Mouse (Mus musculus) kidney, adult 2 months (tissue): ENCODE measurements around the gene 2310022A10Rik.

Experiments
- CTCF ChIP-seq: fragments of 200-500 bp; conservative IDR thresholded peaks from 2 replicates; pipeline ENCODE4 v1.5.1; 2011; ENCODE audit warnings: low read depth, mild to moderate bottlenecking, control low read depth, low read length, moderate library complexity, mixed read lengths; ENCODE audit not compliant: insufficient read depth, insufficient read length
- POLR2A ChIP-seq: fragments of 200-500 bp; IDR thresholded peaks from one replicate; pipeline ENCODE4 v1.6.1; 2011; ENCODE audit warnings: low read depth, low read length, control low read depth

DNA sequence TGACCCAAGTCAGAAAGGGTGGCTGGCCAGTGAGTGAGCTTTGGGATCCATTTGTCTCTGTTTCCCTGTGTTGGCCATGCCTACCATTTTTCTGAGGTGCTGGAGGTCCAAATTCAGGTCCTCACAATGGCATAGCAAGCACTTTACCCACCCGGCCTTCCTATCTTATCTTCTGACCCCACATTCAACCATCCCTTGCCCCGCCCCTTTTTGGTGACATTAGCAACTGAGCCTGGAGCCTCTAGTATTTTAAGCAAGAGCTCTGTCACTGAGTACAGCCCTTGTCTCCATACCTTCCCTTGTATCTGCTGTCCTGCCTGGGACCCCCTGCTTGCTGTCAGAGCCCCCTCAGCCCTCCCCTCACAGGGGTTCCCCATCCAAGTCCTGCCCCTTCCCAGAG is 17.6 kb upstream of the 2310022A10Rik start:
- TF ChIP-seq POLR2A = no peak
- TF ChIP-seq CTCF = no peak
